Mouse (Mus musculus): ENCODE measurements around the gene Adap1. TPM values are rescaled to one million over a fixed set of nuclear protein-coding genes. Genes with fewer than 3 reads are reported as not detected.

Gene Adap1
- total RNA-seq, 2 experiments from 2014 or later, result 2.1 to 2.3 TPM

DNA sequence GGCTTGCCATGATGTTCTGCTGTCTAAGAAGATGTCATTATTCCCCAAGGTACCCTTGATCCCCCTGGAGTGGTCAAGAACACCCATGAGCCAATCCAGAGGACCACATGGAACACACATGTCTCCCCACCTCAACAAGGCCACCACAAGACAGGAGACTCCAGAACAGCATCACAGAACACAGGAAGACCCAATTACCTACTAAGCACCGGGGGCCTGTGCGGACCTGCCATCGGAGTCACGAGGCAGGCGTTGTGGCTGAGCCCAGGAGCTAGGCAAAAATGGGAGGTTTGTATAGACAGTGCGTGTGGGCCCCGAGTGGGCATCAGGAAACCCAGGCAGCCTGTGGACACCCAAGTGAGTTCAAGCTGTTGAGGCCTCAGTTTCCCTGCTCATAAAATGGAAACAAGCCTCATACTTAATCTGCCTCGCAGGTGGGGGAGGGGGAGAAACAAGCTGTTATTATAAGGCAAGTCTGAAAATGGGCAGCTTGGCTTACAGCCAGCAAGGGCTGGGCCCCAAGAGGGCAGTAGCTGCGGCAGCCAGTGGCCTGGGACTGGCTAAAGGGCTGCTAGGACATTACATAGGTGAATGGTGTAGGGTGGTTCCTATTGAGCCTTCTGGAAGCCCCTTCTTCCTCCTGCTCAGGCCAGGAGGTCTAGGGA is 2.0 kb downstream of the Adap1 start:
- DNase-seq, result no peak

DNA sequence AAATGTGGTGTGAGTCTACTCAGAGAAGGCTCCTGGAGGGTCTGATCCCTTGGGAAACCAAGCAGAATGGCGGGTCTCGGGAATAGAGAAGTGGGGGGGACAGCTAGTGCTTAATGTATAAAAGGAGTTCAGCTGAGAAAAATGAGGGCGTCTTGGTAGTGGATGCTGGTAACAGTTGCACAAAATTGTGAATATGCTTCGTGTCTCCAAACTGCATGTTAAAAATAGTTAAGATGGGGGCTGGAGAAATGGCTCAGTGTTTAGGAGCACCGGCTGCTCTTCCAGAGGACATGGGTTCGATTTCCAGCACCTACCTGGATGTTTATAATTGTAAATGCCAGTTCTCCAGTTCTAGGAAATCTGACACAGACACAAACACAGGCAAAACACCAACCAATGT is 4.1 kb downstream of the Adap1 start:
- DNase-seq, result no peak

DNA sequence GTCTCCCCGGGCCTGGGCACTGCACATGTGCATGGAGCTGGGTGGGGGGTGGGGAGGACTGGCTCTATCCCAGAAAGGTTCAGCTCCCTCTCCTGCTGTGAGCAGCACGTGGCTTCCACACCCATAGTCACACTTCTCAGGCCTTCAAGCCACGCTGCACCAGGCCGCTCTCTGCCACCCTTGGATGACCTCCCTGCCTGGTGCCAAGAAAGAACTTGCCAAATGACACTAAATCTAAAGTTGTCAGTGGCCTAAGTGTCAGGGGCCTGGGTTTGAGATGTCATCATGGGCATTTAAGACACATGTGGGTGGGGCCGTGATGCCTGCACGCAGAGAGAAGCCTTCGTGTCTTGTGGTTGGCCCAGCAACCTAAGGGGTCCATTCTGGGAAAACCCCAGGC is 5.0 kb downstream of the Adap1 start:
- DNase-seq, result no peak

- no peak for DNase-seq
Observed at GRCm38 (mm10) chr5:139317751-139318504, 7.5 kb downstream of the Adap1 start.

DNA sequence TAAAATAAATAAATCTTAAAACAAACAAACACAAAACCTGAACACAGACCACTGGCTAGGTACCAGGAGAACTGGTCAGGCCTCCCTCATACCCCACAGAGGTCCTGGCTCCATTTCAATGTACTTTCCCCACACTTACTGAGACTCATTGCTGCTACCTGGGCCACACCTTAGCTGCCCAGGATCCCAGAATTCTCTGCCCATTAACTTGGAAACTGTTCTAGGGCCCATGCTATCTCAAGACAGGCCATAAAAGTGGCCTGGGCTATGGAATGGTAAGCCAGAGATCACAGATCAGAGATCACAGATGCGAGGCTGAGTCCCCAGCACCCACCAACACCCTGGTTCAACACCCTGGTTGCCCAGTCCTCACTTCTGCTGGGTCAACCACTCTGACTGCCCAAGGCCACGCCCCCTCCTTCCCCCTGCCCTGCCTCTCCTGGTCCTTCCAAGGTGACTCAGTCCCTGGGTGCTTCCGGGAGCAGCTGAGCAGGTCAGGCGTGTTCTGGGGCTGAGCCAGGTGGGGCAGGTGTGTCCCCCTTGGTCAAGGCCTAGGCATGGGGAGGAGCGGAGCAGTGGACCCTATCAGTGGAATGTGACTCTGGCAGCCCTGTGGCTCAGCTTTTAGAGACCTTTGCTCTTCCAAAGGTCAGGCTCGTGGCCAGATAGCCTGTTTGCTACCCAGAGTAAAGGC is 8.3 kb downstream of the Adap1 start:
- no peak for DNase-seq

DNA sequence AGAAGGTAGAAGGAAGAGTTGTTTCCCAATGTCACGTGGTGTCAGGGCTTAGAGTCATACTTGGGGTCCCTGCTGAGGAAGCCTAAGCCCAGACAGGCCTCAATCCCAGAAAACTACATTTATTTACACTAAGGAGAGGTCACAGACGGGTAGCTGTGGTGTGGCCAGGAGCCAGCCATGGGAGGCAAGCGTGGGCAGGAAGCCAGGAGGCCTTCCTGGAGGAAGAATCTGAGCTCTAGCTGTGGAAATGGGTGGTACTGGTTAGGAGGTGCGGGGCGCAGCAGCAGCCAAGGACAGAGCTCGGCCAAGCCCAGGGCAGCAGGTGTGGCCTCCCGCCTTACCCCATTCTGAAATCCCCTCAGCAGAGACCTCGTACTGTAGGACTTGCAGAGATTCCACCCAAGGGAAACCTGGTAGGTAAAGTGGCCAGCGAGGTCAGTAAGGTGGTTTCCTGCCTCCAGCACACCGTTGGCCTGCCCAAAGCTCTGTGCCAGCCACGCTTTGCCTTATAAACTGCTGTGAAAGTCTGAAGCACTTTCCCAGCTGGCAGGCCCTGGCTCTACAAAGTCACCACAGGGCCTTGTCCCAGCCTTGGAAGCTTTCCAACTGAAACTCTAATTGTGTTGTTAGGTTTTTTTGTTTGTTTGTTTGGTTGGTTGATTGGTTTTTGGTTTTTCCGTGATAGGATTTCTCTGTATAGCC is 10.3 kb downstream of the Adap1 start:
- DNase-seq, result no peak

GRCm38 (mm10) chr5:139313536-139313935 is 11.9 kb downstream of the Adap1 start:
- no peak for DNase-seq

DNA sequence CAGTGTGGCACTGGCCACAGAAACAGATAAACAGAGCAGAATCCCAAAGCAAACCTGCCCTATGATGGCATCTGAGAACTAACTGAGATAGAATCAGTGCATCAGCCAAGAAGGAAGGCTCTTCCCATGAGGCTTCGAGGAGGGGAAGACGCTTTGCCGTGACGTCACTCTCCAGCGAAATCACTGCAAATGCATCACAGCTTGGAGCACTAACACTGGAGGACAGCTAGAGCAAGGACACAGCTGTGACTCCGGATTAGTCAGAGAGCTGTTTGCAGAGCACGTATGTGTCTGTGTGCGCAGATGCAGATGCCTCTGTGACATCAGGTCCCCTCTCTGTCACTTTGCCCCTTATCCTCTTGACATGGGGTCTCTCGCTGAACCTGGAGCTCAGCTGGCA is 13.6 kb downstream of the Adap1 start:
- DNase-seq, result no peak

GRCm38 (mm10) chr5:139310477-139310876 is 14.9 kb downstream of the Adap1 start:
- no peak for DNase-seq

DNA sequence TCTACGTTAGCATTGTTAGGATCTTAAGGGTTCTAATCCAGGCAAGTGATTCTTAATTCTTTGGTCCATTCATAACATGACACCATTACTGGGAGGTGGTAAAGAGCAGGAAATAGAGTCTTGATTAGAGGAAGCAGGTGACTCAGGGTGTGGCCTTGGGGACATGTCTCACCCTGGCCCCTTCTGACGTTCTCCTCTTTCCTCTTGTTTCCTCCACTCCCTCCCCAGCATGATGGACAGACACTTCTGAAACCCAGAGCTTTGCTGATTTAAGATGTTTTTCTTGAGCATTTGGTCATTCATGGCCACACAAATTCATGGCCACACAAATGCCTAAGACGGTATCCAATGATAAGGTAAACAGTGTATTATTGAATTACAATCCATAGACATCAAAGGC is 15.5 kb downstream of the Adap1 start:
- DNase-seq, result no peak

- no peak for DNase-seq
Observed at GRCm38 (mm10) chr5:139303646-139304061, 21.8 kb downstream of the Adap1 start.

GRCm38 (mm10) chr5:139302101-139302500 is 23.3 kb downstream of the Adap1 start:
- DNase-seq, result no peak

DNA sequence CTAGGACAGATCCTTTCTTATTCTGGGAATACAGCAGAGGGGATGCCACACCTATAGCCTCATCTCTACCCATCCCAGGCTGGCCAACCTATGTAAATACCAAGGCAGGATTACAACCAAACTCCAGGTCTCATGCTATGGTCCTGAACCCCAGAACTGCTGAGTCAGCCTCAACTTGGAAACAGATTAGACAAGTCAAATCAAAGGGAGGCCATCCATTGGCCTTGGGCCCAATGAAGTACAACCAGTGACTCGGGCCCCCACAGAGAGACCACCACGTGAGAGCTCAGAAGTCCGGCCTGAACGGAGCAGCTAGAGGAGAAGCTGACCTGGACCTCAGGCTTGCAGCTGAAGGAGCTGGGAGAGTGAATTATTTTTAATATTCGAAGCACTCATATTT is 27.7 kb downstream of the Adap1 start:
- no peak for DNase-seq

DNA sequence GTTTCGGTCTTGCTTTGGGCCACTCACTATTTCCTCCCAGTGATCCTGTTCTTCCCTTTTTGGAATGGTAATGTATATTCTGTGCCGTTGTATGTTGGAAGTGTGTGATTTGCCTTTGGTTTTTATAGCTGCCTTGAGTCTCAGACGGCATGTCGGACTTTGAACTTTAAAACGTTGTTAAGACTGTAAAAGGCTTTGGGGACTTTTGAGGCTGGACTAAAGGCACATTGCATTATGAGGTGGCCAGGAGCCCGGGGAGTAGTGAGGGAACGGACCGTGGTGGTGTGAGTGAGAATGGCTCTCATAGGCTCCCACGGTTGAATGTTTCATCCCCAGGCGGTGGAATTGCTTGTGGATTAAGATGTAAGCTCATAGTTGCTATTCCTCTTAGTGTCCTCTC is 28.3 kb downstream of the Adap1 start:
- DNase-seq, result no peak

DNA sequence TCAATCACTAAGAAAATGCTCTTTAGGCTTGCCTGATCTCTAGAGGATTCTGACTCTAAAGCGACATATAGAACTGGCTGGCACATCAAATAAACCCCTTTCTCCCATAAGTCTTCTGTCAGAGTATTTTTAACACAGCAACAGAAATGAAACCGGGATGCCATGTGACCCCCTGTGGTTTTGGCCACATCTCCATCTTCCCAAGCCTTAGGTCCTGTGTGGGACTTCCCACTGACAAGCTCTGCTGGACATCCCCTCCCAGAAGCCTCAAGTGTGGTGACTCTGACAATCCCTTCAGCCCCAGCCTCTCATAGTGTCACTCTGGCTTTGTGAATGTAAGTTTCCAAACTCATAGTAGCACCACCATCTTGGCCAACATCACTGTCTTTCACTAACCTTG is 31.3 kb downstream of the Adap1 start:
- DNase-seq, result peak in 1 of 2 experiments; percentile 29

- DNase-seq, result no peak
Observed at GRCm38 (mm10) chr5:139291811-139292560, 33.4 kb downstream of the Adap1 start.

GRCm38 (mm10) chr5:139290467-139291259 is 34.8 kb downstream of the Adap1 start:
- no peak for DNase-seq

GRCm38 (mm10) chr5:139288591-139288990 is 36.8 kb downstream of the Adap1 start:
- no peak for DNase-seq

- DNase-seq, result no peak
Observed at GRCm38 (mm10) chr5:139287787-139288186, 37.6 kb downstream of the Adap1 start.

DNA sequence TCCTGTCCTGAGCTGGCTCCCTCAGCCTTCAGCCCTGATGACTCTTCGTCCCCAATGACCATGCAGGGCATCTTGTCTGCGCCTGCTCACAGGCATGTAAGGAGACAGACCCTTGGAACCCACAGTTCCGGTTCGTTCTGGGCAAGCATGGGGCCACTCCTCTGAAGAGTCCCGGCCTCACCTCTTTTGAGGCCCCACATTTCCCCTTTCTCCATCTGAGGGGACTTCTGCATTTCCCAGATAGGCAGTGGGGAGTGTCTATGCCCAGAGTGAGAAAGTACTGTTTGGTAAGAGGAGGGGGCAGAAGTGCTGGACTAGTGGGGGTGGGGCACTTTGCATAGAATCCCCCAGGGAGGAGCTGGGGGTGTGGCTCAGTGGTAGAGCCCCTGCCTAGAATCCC is 38.3 kb downstream of the Adap1 start:
- DNase-seq, result peak in 1 of 2 experiments; percentile 42

Measured in heart, adult 18-20 months (tissue).